Mouse (Mus musculus): Measurements from ENCODE around the gene Spata2l.
"Not testable (repeated sequence)": the region's sequence is repeated elsewhere in the genome, so short reads cannot be mapped to it uniquely, and the experiment has no call there.

The Spata2l gene

DNA sequence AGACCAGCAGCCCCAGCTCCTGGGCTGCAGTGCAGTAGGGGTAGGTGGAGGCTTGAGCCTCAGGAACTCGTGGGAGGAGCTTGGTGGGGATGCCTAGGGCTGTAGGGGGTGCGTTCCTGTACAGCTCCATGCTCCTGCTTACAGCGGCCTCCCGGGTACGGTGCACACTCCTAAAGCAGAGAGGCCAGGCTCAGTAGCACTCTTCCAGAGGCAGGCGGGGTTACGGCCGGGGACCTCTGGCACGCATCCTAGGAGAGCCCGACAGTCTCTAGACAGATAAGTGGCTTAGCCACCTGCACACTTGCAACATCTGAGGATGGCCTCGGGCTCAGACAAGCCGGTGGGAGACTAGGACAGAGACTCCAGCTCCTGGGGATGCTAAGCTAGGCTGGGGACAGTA is 9.5 kb upstream of the Spata2l start:
- DNase-seq (ENCODE audit: low read depth, low spot score): no peak

DNA sequence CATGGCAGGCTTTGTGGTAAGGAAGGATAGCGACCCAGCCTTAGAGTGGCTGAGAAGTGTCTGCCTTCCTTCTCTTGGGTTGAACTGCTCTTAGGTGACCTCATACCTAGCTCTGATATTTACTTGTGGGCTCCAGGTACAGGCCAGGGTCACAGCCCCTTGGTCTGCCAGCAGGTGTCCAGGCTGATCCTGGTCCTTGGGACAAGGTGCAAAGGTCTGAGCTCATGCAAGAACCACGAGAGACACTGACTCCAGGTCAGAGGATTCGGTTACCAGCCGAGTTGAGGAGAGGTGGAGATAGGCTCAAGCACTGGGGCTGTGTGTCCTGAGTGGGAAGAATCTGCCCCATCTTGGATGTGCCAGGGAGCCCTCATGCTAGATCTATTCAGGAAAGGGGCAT is 8.3 kb upstream of the Spata2l start:
- no peak for DNase-seq (ENCODE audit: low read depth, low spot score)

DNA sequence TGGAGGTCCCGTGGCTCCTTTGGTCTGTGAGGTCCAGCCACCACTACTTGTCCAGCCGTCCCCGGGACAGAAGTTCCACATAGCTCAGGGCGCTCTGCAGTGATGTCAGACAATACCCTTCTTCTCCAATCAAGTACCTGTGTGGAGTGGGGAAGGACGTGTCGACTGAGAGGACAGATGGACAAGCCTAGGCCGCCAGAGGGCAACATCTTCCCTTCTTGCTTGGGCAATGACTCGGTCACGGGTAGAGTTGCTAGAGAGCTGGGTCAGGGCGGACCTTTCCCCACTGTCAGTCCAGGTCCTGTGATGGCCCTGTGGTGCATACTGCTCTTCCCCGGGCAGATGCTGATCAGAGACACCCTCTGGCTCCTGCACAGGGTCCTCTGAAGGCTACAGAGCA is 7.0 kb upstream of the Spata2l start:
- DNase-seq (ENCODE audit: low read depth, low spot score): no peak

DNA sequence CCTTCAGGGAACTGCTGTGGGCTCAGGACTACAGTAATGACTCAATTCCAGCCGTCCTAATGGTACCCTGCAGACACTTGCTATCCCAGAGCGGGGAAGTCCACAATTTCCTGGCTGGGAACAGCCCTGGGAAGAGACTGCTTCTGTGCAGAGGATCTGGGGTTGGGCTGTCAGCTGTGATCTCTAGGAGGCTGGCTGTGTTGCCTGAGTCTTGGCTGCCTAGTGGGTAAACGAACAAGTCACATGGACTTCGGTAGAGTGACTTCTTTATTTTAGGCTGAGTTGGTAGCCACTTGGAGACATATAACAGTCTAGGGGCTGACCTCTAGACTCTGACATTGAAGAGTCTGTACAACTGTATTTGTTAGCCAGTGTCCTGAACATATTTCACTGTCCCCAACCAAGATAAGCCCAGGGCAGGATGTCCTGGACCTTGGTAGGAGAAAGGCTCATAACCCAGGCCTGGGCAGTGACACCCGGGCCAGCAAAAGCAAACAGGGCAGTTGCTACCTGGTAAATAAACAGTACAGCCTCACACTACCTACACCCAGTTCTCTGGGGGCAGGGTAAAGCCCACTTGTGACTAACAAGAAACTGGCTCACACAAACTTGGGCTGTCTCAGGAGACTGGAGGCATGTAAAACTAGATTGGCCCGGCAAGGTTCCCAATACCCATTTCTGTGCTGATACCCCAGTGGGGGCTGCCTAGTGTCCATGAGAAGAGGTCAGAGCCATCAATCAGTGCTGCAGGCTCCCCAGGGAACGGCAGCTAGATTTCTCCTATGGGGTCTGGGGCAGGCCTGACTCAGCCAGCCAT is 6.3 kb upstream of the Spata2l start:
- DNase-seq (ENCODE audit: low read depth, low spot score): no peak

DNA sequence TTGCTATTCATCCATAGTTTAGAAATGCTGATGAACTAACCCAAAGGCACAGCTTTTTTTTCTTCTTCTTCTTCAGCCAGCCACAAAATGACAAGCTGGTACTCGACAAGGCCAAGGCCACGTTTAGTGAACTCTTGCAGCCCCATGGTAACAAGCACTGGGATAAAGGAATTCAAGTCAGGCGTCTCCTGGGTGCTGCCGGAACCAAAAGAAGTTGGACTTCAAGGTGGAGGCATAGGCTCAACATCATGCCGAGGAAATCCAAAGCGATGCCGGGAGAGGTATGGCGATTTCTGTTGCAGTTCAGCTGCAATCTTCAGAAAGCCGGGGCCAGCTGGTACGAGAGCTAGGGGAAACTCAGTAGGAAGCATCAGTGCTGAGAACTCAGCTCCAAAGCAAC is 3.4 kb upstream of the Spata2l start:
- DNase-seq (ENCODE audit: low read depth, low spot score): no peak

DNA sequence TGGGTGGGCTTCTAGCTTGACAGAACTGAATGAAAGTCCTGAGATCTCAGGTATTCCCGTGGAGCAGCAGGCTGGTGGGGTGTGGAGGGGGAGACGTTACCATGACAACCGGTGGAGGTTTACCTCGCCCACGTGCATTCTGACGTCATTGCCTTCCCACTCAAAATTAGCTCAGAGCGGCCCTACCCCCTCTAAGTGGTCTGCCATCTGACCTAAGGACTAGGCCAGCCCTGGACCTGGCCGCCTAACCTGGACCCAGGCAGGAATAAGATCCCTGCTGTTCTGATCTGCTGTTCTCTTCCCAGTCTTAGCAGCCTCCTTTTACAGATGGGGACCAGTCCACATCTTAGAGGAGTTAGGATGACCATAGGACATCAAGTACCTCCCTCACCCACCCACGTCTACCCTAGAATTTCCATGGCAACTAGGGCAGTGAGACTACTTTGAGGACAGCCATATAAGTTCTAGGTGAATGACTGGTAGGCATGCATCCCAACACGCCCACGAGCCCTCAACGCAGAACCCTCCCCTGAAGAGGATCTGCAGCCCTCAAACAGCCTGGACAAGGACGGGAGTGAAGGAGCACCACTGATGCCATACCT is 1.0 kb downstream of the Spata2l start:
- DNase-seq (ENCODE audit: low read depth, low spot score): no peak

DNA sequence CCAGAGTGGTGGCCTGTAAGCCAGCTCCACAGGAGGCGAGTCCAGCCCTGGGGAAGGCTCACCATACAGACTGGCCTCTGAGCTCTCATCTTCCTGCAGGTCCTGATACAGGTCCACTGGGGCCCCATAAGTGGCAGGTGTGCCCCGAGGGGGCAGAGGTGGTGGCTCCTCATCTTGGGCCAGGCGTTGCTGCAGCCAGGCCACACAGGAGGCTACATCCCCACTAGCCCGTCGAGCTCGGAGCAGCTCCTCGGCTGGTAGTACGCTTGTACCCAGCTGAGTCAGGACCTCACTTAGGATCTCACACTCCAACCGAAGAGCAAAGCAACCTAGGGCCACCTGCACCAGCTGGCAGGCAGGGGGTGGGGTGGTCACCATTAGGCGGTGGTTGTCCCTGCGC is 2.3 kb downstream of the Spata2l start:
- no peak for DNase-seq (ENCODE audit: low read depth, low spot score)

DNA sequence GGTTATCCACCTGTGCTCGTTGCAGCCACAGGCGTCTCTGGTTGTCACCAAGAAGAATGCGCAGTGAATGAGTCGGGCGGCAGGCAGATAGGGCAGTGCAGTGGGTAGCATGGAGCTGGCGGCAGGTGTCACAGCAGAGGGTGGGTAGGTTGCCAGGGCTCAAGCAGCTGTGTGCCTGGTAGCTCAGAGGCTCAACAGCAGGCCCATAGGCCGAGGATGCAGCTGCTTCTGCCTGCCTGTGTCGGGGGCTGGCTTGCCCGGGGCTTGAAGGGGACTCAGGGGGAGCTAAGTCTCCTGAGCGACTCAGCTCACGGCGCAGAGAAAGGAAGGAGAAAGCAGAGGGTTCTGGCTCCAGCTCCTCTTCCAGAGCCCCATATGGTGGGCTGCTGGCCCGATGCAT is 2.7 kb downstream of the Spata2l start:
- no peak for DNase-seq (ENCODE audit: low read depth, low spot score)

DNA sequence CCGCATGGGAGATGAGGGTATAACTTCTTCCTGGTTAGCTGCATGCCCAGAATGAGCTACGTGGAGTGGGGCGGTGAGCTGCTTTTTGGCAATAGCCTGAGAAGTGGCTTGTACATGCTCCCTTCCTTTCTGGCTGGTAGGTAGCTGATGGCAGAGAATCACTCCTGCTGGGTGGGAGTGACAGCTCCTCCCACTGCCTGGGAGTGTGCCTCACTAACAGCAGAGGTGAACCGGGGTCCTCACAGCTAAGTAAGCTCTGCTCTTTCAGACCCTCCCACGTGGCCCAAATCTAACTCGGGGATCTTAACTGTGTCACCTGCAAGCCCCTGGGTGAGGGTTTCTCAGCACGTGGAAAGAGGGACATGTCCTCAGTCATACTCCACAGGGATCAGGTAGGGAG is 3.5 kb downstream of the Spata2l start:
- DNase-seq (ENCODE audit: low read depth, low spot score): no peak

DNA sequence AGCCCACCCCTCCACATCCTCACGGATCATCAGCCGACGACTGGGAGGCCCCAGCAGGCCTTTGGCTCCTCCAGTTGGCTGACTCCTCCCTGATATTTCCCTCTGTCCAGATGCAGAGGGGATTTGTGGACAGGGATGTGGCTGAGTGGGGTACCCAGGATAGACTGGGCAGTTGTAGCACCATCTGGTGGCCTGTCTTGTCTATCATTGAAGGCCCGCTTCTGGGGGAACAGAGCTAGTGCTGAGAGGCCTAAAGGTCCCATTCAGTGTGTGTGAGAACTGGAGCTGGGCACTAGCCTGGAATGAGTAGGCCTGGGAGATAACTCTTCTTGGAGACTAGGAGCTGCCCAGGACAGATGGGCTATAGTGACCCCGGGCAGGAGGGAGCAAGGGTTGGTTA is 4.3 kb downstream of the Spata2l start:
- DNase-seq (ENCODE audit: low read depth, low spot score): no peak

DNA sequence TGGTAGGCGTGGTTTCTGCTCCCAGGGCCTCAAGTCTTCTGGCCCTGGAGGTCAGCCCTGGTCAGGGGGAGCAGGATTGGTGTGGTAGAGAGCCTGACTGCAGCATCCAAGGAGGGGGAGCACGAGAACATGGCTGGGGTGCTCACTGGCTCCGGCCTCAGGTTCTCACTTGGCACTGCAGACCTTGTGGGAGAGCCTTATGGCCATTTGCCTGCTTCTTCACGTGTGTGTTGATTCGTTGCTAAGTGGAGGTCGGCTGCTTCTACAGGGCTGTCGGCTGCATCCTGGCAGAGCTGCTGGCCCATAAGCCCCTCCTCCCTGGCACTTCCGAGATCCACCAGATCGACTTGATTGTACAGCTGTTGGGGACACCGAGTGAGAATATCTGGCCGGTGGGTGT is 5.7 kb downstream of the Spata2l start:
- DNase-seq (ENCODE audit: low read depth, low spot score): not testable (repeated sequence)

DNA sequence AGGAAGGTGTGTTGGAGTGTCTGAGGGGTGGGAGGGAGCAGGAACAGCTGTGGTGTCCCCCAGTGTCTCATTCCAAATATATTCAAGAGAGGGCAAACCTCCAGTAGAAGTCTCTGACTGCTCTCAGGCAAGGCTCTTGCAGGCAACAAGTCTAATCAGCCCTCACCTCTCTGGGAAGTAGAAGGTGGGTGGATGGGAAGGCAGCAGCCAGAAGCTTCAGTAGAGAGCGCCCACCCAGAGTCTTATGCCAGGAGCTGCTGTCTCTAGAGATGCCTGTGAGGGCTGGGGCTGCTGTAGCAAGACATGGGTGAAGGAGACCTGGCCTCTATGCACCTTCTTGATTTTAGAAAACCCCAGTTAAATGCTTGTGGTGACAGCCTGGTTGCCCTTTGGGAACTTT is 7.6 kb downstream of the Spata2l start:
- no peak for DNase-seq (ENCODE audit: low read depth, low spot score)

DNA sequence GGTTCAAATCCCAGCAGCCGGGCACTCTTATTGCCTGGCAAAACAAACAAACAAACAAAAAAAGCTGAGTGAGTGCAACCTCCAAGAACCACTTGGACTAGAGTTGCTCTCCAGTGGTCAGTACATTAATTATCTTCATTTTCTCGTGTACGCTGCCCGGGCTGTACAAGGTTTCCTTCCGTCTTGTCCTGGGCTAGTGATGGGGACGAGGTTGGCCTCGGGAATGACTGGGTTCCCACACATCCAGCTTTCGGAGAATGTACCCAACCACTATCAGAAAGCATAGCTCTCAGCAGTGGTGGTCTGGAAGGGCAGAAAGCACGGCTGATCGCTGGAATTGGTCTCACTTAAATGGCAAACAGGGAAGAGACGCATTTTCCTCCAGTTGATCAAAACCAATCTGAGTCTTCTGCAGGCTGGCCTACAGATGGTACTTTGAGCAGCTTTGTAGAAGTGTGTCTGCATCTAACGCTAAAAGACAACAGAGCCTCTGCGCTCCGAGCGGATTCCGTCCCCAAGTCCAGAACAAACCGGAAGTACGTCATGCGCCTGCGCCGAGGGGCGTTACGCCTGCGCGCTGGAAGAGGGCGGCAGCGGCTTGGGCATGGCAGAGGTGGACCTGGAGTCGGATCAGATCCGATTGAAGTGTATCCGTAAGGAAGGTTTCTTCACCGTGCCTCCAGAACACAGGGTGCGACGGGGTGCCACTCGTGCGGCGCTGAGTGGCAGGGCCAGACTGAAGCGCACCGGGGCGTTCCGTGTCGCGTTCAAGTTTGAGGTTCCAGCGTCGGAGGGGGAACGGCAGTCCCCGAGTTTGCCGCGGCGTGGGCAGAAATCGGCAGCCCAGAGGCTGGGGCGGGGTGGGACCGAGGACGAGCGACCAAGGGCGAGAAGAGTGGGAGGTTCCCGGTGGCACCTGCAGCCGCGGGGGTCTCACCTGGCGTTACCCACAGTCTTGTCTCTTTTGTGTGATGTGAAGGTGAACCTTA is 11.5 kb downstream of the Spata2l start, which contains the start of gene Cdk10:
Gene Cdk10 (plus strand): TSS at position 565 of the 989 bp plus-strand sequence.
- peak; percentile 86 for DNase-seq (ENCODE audit: low read depth, low spot score)

DNA sequence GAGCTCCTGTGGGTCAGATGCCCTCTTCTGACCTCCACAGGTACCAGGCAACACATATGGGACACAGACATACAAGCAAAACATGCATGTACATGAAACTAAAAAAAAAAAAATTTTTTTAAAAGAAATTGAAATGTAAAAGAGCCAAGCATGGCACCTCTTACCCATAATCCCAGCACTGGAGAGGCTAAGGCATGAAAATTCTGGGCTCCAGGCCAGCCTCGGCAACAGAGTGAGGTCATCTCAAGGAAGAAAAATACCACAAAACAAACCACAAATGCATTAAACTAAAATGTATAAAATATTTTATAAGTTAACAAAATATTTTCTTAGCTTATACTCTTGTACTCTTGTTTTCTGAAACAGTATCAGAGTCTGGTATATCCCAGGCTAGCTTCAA is 15.1 kb downstream of the Spata2l start:
- no peak for DNase-seq (ENCODE audit: low read depth, low spot score)

DNA sequence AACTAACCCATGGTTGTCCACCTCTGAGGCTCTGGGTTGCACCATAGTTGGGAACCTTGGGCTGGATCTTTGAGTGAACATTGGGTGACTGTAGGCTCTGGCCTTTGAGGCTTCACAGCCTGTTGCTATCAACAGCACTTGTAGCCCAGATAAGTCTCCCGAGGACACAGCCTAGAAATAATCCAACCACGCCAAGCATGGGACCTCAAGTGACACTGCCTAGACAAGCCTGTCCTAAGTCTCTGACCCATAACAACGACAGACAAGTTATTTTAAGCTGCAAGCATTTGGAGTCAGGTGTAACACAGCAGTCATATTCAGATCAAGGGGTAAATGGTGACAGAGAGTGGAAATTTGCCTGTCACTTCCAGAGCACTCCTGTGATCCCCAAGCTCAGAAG is 20.6 kb downstream of the Spata2l start:
- no peak for DNase-seq (ENCODE audit: low read depth, low spot score)

DNA sequence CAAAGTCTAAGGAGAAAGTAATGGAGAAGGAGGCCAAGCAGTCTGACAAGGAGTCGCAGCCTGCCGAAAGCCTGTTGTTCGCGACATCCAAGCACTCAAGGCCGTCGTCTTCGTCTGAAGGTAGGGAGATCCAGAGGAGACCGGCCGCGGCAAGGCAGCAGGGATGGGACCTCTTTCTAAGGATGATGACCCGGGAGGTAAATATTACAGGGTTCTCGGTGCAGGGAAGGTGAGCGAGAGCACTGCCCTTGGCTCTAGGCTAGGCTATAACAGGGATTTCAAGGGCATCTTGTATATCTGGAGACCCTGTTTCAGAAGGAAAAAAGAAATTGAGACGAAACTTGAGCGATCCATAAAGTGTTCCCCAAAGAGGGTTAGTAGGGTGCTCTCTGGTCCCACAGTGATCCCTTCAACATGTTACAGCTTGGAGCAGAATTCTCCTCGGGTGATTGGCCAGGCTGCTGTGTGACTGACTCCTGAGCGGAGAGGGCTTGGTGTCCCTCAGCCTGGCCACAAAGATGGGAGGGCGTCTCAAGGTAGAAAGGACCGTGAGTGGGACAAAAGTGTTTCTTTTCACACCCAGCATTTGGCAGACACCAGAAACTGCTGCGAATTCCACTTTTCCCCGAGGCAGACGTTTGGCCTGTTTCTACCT is 22.8 kb downstream of the Spata2l start:
- no peak for DNase-seq (ENCODE audit: low read depth, low spot score)

DNA sequence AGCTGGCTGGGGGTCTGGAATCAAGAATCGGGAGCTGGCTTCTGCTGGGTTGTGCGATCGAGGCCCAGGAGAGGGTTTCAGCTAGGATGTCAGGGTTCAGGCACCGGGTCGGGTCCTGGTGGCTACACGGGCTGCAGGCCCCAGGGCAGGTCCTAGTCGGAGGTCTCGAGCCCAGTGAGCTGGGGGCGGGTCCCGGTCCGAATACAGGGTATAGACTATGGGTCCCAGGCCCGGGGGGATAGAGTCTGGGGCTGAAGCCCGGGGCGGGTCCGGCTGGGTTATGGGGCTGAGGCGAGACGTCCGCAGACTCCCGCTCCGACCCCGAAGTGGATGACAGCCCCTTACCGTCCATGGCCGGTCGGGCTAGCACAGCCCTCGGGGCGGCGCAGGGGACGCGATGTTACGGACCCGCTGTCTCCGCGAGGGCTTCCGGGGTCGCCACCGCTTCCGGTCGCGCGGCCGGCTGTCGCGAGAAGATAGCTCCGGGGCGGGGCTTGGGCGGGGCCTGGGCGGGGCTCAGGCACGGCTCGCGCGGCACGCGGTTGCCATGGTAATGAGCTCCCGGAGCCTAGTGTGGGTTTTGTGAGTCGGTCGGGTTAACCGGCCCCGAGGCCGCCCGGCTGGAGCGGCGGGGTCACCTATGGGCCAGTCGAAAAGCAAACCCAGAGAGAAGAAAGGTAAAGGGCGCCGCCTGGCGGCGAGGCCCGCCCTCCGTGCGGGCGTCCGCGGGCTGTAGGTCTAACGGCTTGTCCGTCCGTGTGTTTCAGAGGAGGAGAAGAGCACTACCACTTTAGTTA is 23.5 kb downstream of the Spata2l start, which contains the start of the genes Chmp1a and Spata33:
Gene Chmp1a (minus strand): TSS at position 443 of the 797 bp plus-strand sequence.
Gene Spata33 (plus strand): TSS at position 512 of the 797 bp plus-strand sequence.
- DNase-seq (ENCODE audit: low read depth, low spot score): peak; percentile 83

DNA sequence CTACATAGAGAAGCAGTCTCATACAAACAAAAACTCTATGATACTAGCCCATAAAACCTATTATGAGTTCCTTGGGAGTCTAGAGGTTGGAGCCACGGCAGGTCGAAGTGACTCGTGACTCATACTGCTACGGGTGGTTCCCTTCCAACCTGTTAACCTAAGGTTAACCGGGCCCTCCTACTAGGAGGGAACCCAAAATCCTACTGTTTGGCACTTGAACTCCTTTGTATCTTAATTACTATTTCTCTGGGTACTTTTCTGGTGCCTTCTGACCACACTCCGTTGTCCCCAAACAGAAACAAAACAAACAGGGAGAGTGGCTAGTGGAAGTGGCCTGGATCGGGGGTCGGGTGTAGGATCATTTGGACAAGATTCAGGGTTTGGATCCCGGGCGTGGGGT is 24.2 kb downstream of the Spata2l start:
- DNase-seq (ENCODE audit: low read depth, low spot score): no peak

DNA sequence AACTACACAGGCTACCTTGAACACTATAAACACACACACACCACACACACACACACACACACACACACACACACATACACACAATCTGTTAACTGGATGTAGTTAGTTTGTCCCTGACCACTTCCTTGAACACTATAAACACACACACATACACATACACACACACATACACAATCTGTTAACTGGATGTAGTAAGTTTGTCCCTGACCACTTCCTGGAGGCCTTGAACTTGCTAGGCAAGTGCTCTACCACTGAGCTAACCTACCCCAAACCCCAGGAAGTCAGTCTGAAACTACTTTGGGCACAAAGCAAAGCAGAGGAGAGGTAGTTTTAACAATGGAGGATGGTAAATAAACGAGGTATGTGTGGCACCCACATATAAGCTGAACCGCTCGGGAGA is 32.5 kb downstream of the Spata2l start:
- no peak for DNase-seq (ENCODE audit: low read depth, low spot score)

DNA sequence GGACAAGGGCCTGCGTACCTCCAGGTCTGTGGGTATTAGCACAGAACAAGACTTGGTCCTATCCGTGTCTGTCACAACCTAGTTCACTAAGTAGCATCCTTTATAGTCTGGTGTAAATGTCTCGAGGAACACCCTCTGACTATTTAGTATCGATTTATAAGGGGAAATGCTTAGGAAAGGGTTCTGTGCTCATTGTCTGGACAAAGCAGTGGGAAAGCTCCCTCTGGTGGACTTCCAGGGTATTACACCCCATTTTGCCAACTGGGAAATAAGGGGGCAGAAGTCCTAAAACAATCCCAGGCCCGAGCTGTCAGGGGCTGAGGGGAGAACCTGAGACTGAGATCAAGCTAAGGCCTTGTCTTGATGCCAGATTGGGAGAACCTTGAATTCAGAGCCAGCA is 33.7 kb downstream of the Spata2l start:
- peak; percentile 40 for DNase-seq (ENCODE audit: low read depth, low spot score)

DNA sequence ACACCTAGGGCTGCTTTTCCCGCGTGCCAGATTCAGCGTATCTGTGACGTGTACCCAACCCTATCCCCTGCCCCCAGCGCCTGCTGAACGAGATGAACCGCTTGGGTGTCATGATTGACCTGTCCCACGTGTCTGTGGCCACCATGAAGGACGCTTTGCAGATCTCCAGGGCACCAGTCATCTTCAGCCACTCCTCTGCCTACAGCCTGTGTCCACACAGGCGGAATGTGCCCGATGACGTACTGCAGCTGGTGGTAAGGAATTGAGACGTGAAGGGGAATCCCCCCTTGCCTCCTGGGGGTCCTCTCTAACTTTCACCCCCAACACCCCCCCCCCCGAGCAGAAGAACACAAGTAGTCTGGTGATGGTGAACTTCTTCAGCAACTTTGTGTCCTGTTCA is 36.2 kb downstream of the Spata2l start:
- no peak for DNase-seq (ENCODE audit: low read depth, low spot score)
